Mouse (Mus musculus): ENCODE measurements around the gene Tmtc4. TPM values are rescaled to one million over a fixed set of nuclear protein-coding genes. Genes with fewer than 3 reads are reported as not detected.
A peak's percentile ranks its signal among the peaks of the same experiment; 100 is the strongest.

Tmtc4 gene
- polyA plus RNA-seq, 1 experiment from 2014 or later, result 26.3 TPM

DNA sequence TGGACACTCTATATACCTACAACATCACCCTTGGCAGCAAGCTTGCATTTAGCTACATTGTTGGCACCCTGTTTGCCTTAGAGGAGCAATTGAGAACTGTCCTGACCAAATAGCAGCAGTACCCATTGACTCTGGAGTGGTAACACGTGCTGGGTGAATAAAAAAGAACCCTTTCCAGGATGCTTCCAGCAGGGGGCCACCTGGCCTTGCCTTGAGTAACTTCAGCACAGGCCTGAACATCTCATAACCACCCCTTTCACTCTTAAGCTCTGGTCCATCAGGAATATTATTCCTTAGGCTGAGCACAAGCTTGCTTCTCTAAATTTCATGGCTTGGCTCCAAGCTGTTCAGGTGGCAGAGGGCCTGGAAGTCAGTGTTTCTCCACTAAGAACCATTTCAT, 30.5 kb downstream of the Tmtc4 start:
- no peak for DNase-seq (ENCODE audit: extremely low spot score, low spot score)
- 33% methylated on average over 1 of the region's 1 CpGs for WGBS
- Histone ChIP-seq H3K9me3 (no peaks in the 10 kb centered on the region), H3K4me3 (no peak overlapping the region), H3K27ac (no peak overlapping the region), H3K27me3 (ENCODE audit: poor library complexity, severe bottlenecking) (no peaks in the 10 kb centered on the region), H3K36me3 (replicated peaks) (peaks cover 23% of the 10 kb centered on the region), H3K4me1 (peaks cover 9% of the 10 kb centered on the region)

DNA sequence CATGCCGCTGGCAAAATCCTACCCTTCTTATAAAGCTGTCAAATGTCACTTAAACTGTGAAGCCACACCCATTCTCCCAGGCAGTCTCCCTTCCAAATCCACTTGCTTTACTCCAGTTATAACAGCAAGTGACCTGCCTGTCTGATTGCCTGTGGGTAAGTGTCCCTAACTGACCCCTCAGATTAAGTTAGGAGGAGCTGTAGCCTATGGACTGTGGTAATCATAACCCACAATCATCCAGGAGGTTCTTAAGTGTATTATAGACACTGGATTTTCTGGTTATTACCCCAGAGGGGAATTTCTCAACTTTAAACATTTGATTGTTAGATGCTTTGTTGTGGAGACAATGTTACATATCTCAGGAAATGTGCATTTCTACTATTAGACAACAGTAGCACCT, 31.3 kb downstream of the Tmtc4 start:
- no peak overlapping the region for H3K4me3 ChIP-seq
- no peak for DNase-seq (ENCODE audit: extremely low spot score, low spot score)
- H3K27me3 ChIP-seq (ENCODE audit: poor library complexity, severe bottlenecking), result no peaks in the 10 kb centered on the region
- H3K9me3 ChIP-seq, result no peaks in the 10 kb centered on the region
- peaks cover 9% of the 10 kb centered on the region for H3K4me1 ChIP-seq
- H3K27ac ChIP-seq, result no peak overlapping the region
- H3K36me3 ChIP-seq (replicated peaks), result peaks cover 30% of the 10 kb centered on the region
- 100% methylated on average over 1 of the region's 1 CpGs for WGBS

DNA sequence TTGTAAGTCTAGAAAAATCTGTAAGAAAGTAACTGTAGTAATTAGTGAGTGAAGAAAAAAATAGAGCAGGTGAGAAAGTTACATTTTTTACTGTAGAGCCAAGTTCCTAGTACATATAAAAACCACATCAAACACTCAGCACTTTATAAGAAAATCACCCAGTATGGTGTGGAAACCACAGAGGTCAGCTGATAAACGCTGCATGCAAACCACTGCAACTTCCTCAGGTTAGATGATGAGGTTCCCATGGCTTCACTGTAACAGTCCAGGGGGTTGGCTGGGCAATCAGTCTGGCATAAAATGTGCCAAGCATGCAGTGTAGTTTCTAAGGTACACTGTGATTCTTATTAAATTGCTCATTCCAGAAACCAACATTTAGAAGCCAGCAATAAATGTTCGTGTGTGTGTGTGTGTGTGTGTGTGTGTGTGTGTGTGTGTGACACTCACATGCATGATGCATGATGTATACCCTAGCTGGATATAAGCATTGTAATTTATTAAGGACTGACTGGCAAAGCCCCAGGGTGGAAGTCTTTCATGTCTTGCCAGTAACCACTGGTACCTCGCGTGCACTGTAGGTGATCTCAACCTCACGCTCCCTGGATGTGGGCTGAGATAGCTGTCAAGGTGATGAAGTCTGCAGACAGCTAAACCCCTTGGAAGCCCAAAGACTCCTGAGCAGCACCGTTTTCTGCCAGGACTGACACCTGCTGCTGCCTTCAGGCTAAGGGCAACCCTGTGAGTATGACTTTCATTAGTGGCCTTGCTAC, 32.0 kb downstream of the Tmtc4 start:
- Histone ChIP-seq H3K36me3 (replicated peaks) (peaks cover 37% of the 10 kb centered on the region), H3K27me3 (ENCODE audit: poor library complexity, severe bottlenecking) (no peaks in the 10 kb centered on the region), H3K27ac (no peak overlapping the region), H3K9me3 (no peaks in the 10 kb centered on the region), H3K4me3 (no peak overlapping the region), H3K4me1 (peaks cover 9% of the 10 kb centered on the region)
- WGBS, result 91% methylated on average over 6 of the region's 6 CpGs
- DNase-seq (ENCODE audit: extremely low spot score, low spot score), result no peak

DNA sequence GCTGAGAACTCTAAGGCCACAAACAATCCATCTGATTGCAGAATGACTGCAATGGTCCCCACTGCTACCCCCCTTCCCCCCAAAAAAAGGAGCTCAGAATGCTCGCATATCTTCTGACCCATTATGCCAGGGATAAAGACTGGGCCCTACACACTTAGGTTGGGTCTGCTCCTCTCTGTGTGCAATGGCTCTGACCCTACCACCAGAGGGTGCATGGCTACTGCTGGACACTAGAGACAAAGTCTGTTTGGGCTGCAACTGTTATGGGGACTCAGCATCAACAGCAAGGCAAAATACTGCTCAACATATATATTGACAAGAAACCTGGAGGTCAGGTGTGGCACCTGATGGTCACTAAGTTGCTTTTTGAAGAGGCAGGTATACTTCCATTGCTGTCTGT, 32.9 kb downstream of the Tmtc4 start:
- no peak overlapping the region for H3K27ac ChIP-seq
- peaks cover 42% of the 10 kb centered on the region for H3K36me3 ChIP-seq (replicated peaks)
- H3K9me3 ChIP-seq, result no peaks in the 10 kb centered on the region
- 78% methylated on average over 1 of the region's 1 CpGs for WGBS
- H3K27me3 ChIP-seq (ENCODE audit: poor library complexity, severe bottlenecking), result no peaks in the 10 kb centered on the region
- H3K4me1 ChIP-seq, result peaks cover 9% of the 10 kb centered on the region
- no peak for DNase-seq (ENCODE audit: extremely low spot score, low spot score)
- H3K4me3 ChIP-seq, result no peak overlapping the region

DNA sequence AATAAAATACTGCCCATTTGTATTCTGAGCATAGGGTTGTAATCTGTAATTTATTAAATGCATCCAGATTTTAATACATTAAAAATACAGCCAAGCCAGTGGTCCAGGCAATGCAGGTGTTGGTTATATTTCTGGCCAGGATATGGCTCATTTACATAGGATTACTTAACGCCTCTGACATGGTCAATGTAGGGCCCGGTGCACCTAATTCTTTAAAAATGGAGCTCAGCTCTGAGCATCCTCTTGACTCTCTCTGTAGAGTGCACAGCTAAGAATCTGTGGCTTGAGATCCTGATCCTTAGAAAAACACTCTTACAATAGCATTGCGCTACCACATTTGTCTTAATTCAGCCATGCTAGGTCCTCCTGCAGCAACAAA, 40.4 kb downstream of the Tmtc4 start:
- no peak for DNase-seq (ENCODE audit: extremely low spot score, low spot score)
- Histone ChIP-seq H3K4me1 (peaks cover 29% of the 10 kb centered on the region), H3K36me3 (replicated peaks) (peaks cover 66% of the 10 kb centered on the region), H3K4me3 (no peak overlapping the region), H3K9me3 (no peaks in the 10 kb centered on the region), H3K27ac (no peak overlapping the region), H3K27me3 (ENCODE audit: poor library complexity, severe bottlenecking) (peaks cover 4% of the 10 kb centered on the region; the same call in 1 of the 2 replicates)
- WGBS, result 63% methylated on average over 3 of the region's 3 CpGs

DNA sequence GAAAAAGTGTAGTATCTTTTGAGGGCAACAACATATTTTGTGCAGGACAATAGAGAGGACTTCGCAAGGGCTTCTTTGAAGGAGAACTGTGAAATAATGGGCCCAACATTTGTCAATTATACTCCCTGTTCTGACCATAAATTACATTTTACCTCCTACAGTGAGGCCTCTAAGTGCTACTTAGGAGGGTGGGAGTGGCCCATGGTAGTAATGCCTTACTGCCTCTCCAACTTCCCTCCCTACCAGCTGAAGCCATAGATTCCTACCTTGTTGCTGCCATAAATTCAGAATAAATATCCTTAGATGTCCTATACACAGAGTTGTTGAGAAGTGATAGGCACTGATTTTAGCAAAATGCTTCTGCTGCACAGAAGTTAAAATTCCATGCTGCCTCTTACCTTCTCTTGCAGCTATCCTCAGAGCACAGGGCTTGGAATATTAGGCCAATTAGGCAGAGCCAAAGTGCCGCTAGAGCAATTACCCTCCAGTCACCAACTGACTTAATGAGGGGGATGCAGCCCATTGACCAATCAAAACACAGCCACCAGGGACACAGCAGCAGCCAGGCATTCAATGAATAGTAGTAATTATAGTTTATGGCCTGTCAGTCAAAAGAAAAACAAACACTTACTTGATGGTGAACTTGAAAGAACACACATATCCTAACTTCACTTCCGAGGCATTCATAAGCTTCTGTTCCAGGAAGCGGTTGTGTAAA, 40.9 kb downstream of the Tmtc4 start:
- Histone ChIP-seq H3K9me3 (no peaks in the 10 kb centered on the region), H3K4me1 (peaks cover 29% of the 10 kb centered on the region), H3K4me3 (no peak overlapping the region), H3K27me3 (ENCODE audit: poor library complexity, severe bottlenecking) (peaks cover 4% of the 10 kb centered on the region; the same call in 1 of the 2 replicates), H3K36me3 (replicated peaks) (peaks cover 66% of the 10 kb centered on the region), H3K27ac (no peak overlapping the region)
- WGBS, result 51% methylated on average over 4 of the region's 4 CpGs
- peak; percentile 53 for DNase-seq (ENCODE audit: extremely low spot score, low spot score)

DNA sequence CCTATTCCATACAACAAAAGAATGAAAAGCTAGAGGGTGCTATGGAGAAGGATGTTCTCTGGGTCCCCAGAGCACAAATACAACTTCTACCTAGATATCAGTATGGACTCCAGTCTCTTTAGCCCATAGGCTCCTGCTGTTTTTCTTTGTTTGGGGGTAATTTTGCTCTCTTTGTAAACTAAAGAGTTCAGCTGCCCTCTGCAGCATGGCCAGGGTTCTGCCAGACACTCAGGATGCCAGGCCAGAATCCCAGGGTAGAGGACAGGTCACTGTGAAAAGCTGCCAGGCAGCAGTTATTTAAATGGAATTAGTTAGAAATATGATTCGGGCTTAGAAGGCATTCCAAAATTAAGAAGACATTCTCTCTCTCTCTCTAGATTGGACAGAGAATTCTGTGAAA, 47.4 kb downstream of the Tmtc4 start:
- no peak overlapping the region for H3K4me3 ChIP-seq
- H3K4me1 ChIP-seq, result peaks cover 5% of the 10 kb centered on the region
- H3K27me3 ChIP-seq (ENCODE audit: poor library complexity, severe bottlenecking), result peaks cover 3% of the 10 kb centered on the region; the same call in 1 of the 2 replicates
- H3K9me3 ChIP-seq, result no peaks in the 10 kb centered on the region
- DNase-seq (ENCODE audit: extremely low spot score, low spot score), result no peak
- WGBS, result 78% methylated on average over 1 of the region's 1 CpGs
- peaks cover 64% of the 10 kb centered on the region for H3K36me3 ChIP-seq (replicated peaks)
- no peak overlapping the region for H3K27ac ChIP-seq

DNA sequence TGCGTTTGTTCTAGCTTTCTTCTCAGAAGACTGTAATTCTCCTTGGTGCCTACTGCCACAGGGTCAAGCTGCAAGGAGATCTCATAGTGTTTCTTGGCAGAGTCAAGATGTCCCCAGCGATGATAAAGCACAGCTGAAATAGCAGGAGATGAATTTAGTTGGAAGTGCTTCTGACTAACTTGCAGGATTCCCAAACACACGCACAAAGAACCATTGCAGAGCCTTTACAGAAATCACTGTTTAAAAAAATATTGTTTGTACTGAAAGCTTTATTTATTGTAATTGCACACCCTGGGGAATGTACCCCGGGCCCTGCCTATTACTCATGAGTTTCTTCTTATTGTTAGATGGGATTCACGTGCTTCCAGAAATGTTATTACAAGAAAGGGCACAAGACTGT, 63.8 kb downstream of the Tmtc4 start:
- Histone ChIP-seq H3K27ac (no peak overlapping the region), H3K4me1 (no peaks in the 10 kb centered on the region), H3K36me3 (replicated peaks) (peaks cover 32% of the 10 kb centered on the region), H3K27me3 (ENCODE audit: poor library complexity, severe bottlenecking) (no peaks in the 10 kb centered on the region), H3K4me3 (no peak overlapping the region), H3K9me3 (no peaks in the 10 kb centered on the region)
- WGBS, result 84% methylated on average over 5 of the region's 5 CpGs
- no peak for DNase-seq (ENCODE audit: extremely low spot score, low spot score)

DNA sequence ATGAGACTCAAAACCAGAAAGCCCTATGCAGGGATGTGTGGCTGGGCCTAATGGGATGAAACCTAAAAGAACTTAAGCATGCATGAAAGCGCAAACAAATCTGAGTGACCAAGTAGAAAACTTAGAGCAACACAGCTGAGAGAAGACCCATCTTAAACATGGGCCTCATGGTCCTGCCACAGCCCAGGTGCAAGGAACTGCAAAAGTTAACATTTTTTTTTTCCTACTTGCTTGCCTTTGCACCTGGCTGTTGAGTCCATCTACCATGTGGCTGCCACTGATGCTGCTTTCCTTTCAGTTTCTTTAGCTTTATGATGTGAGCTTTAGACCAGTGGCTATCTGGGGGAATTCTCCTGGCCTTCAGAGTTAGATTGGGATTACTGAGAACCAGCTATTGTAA, 66.2 kb downstream of the Tmtc4 start:
- WGBS, result 94% methylated on average over 1 of the region's 1 CpGs
- H3K4me3 ChIP-seq, result no peak overlapping the region
- H3K9me3 ChIP-seq, result no peaks in the 10 kb centered on the region
- peaks cover 9% of the 10 kb centered on the region for H3K4me1 ChIP-seq
- H3K36me3 ChIP-seq (replicated peaks), result peaks cover 20% of the 10 kb centered on the region
- peaks cover 16% of the 10 kb centered on the region for H3K27me3 ChIP-seq (ENCODE audit: poor library complexity, severe bottlenecking)
- no peak for DNase-seq (ENCODE audit: extremely low spot score, low spot score)
- no peak overlapping the region for H3K27ac ChIP-seq

DNA sequence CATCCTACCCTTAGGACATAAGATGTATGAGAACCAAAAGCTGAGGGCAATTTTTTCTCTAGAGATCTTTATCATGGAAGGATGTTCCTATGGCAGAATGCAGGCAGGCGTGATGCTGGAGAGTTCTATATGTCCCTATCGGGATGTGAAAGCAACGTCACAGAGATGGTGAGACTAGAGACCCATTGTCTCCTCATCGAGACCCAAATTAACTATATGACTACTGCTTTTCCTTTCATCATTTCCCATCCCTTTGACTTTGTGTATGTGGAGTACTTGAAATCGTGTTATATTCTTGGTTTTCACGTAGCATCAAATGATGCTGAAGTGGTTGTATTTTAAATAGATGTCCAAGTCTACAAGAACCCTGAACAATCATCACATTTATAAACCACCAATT, 70.2 kb downstream of the Tmtc4 start, which contains the start of gene Ggact:
TSS of gene Ggact (minus strand) at position 101 of the 400 bp plus-strand sequence.
- Histone ChIP-seq H3K27ac (peak within 1 kb of the TSS; percentile 85), H3K27me3 (ENCODE audit: poor library complexity, severe bottlenecking) (peaks cover 27% of the 10 kb centered on the region), H3K36me3 (replicated peaks) (peaks cover 3% of the 10 kb centered on the region), H3K9me3 (peaks cover 3% of the 10 kb centered on the region), H3K4me3 (peak within 1 kb of the TSS; percentile 78), H3K4me1 (peaks cover 18% of the 10 kb centered on the region)
- WGBS, result 72% methylated on average over 6 of the region's 6 CpGs
- DNase-seq (ENCODE audit: extremely low spot score, low spot score), result no peak

DNA sequence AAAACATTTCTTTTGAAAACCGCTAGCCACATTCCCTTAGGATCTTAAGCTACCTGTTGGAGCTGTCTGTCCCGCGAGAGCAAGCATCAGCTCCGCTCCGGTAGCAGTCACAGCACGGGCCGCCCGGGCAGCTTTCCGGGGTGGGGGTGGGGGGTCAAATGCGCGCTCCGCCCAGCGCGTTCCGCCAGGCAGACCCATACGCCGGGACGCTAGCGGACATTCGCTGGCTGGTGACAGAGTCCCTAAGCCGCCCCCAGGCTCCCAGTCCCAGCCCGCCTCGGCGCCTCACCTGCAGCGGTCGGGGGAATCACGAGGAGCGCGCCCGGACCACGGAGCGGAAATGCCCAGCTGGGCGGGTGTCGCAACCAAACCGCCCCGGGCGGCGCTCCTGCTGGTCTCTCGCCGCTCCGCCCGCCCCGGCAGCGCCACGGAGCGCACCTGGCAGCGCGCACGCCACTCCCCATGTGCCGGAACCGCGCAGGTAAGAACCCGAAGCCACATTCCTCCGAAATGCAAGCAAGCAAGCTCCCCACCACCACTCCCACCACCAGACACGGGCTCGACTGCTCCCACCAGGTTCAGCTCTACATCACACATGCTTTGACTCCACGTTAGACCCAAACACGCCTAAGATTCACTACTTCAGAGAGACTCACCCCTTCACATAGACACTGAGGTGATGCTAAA, 70.9 kb downstream of the Tmtc4 start:
- H3K36me3 ChIP-seq (replicated peaks), result 0 out of 2 replicates have a peak, but pooled peaks cover 2% of the 10 kb centered on the region
- H3K27ac ChIP-seq, result peak overlapping the region; percentile 85
- H3K4me1 ChIP-seq, result peaks cover 18% of the 10 kb centered on the region
- H3K9me3 ChIP-seq, result peaks cover 10% of the 10 kb centered on the region
- peak overlapping the region; percentile 78 for H3K4me3 ChIP-seq
- WGBS, result under 1% methylated on average over 58 of the region's 58 CpGs
- peaks cover 27% of the 10 kb centered on the region for H3K27me3 ChIP-seq (ENCODE audit: poor library complexity, severe bottlenecking)
- DNase-seq (ENCODE audit: extremely low spot score, low spot score), result peak; percentile 53

DNA sequence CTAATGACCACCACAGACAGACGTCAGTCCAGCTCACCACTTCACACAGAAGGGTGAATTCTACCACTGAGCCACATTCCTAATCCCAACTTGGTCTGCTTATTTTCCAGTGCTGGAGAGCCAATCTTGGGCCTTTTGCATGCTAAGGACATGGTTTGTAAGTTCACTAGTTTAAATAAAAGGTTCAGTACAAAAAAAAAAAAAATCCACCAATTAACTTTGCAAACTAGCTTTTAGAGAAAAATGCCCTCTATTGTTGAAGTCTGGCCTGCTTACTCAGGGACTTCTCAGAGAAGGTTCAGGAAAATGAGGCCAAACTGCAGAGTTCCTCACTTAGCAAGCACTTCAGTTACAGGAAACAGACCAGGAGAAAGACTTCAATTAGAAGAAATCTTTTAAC, 71.7 kb downstream of the Tmtc4 start:
- 57% methylated on average over 1 of the region's 1 CpGs for WGBS
- Histone ChIP-seq H3K4me3 (peak overlapping the region; percentile 78), H3K36me3 (replicated peaks) (peaks cover 2% of the 10 kb centered on the region; the same call in 1 of the 2 replicates), H3K27me3 (ENCODE audit: poor library complexity, severe bottlenecking) (peaks cover 27% of the 10 kb centered on the region), H3K4me1 (peaks cover 18% of the 10 kb centered on the region), H3K27ac (no peak overlapping the region), H3K9me3 (peaks cover 15% of the 10 kb centered on the region)
- DNase-seq (ENCODE audit: extremely low spot score, low spot score), result no peak

DNA sequence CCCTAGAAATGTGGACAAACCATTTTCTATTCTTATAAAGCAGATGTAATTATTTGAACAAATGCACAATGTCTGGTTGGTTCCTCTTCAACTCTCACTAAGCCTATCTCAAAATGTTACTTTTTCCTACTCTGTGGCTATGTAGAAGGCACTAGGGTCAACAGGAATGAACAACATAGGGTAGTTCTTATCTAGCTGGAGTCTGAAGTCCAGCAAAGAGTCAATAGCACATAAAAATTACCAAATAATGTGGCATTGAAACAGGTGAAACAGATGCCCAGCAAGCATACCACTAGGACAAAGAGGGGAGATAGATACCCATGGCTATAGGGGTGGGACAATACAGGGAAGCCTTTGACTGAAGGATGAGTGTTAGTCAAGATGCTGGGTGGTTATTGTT, 72.6 kb downstream of the Tmtc4 start:
- Histone ChIP-seq H3K4me3 (no peak overlapping the region), H3K9me3 (peaks cover 19% of the 10 kb centered on the region), H3K36me3 (replicated peaks) (peaks cover 2% of the 10 kb centered on the region; the same call in 1 of the 2 replicates), H3K27me3 (ENCODE audit: poor library complexity, severe bottlenecking) (peaks cover 27% of the 10 kb centered on the region), H3K4me1 (peaks cover 18% of the 10 kb centered on the region), H3K27ac (no peak overlapping the region)
- no peak for DNase-seq (ENCODE audit: extremely low spot score, low spot score)

Measured in forebrain, embryonic 10.5 days (tissue).